Mouse (Mus musculus) retina, postnatal 1 day (tissue): ENCODE measurements around the gene Commd1.

ENCODE experiments used
- DNase-seq: peaks from one replicate; pipeline ENCODE4 v3.0.0-alpha.2; 2012

Commd1 gene

DNA sequence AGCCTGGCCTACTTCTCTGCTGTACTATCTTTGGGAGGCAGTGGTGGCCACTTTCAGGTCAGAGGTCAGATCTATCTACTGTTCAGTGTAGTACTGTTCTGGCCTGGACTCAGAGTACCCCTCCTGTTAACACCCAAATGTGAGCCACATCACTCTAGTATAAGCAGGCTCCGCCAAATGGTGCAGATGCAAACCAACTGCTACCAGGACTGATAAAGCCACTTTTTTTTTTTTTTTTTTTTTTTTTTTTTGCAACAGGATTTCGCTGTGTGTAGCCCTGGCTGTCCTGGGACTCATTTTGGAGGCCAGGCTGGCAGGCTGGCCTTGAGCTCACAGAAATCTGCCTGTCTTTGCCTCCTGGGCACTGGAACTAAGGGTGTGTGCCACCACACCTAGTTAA is 43.2 kb downstream of the Commd1 start:
- no peak for DNase-seq

DNA sequence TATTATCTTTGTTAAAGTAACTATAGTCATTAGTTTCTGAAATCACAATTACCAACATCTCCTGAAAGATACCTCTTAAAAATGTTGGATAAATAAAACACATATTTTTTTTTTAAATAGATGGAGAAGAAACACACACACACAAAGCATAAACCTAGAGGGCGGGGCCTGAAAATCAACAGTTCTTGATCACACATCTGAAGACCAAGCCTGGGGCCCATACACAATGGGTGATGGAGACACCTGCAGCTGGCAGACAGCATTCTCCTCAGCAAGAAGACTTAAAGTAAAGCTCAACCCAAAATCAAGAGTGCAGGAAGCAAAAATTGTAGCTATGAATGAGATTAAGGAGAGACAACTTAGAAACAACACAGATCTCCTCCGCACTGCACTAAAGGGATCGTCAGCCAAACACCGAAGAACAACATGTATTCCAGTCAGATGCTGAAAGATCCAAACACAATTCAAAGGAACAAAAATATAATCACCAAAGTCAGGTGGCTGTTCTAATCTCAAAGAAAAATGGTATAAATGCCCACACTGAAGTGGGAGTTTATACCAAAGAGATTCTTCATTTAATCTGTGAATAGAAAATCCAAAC is 44.4 kb downstream of the Commd1 start:
- DNase-seq, result no peak

DNA sequence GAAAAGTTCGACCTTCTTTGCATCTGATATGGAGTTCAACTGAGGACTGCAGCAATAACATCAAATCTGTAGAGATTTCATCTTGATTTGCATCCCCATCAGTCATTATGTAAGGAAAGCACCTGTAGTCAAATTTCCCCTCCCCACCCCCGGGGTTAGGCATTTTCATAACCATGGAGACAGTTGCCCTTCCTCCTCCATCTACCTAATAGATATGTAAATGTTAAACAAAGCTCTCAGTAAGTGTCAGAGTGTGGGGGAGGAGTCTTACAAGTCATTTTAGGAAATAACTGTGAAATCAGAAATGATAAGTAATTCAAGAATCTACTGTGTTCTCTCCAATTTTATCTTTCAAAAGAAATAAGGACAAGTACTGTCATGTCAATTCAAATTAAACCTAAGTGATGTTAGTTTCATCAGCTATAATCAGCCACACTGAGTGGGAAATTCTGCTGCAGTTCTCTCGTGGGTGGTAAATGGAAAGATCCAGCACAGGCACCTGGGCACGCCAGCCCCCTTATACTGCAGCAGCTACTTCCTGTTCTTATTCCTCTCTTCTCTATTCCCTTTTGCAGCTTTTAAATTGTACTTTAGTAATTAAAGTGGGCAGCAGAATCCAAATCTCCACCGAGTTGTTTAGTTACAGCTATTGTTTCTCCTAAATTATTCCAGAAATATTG is 45.6 kb downstream of the Commd1 start:
- no peak for DNase-seq

DNA sequence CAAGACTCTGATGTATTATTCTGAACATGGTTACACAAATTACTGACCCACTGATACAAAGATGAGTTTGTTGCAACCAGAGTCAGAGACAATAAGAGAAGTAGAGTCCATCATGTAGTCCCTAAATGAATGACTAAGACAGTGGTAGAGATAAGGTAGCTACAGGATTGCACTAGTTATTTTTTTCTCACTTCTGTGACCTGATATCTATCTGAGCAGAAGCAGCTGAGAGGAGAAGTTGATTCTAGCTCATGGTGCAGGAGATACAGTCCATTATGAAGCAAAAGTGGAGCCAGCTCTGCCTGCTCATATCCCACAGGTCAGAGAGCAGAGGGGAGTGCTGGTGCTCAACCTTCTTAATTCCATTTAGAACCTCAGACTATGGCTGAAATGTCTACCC is 50.0 kb downstream of the Commd1 start:
- DNase-seq, result no peak

DNA sequence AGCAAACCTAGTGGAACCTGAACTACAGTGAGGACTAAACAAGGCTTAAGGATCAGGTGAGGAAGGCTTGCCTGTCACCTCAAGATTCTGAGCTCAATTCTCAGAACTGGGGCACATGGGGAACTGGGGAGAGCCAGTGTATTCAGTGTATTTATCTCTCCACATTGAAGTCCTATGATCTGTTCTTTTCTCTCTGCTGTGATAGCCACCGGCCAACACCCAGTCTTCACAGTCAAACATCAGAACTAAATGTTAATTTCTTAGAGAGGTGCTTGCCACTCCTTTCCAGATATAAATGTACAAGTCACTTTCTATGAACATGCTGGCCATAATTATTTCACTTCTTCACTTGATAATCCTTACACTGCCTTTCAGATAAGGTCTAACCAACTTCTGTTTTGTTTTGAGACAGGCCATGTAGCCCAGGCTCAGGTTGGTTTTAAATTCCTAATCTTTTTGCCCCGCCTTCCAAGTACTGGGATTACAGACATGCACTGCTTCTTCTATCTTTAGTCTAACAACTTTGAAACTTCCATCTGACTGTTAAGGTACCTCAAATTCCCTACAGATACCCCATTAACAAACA is 50.8 kb downstream of the Commd1 start:
- DNase-seq, result no peak

DNA sequence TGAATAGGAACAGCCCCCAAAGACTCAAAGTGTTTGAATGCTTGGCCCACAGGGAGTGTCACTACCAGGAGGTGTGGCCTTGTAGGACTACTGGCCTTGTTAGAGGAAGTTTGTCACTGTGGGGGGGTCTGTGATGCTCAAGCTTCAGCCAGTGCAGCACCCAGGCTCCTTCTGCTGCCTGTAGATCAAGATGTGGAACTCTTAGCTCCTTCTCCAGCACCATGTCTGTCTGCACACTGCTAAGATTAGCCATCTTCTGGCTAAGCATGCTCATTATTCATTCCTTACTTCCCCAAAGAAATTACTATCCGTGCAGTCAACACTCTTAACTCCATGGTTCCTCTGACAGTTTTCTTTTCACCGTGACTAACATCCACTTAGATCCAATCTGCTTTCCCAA is 52.1 kb downstream of the Commd1 start:
- no peak for DNase-seq

DNA sequence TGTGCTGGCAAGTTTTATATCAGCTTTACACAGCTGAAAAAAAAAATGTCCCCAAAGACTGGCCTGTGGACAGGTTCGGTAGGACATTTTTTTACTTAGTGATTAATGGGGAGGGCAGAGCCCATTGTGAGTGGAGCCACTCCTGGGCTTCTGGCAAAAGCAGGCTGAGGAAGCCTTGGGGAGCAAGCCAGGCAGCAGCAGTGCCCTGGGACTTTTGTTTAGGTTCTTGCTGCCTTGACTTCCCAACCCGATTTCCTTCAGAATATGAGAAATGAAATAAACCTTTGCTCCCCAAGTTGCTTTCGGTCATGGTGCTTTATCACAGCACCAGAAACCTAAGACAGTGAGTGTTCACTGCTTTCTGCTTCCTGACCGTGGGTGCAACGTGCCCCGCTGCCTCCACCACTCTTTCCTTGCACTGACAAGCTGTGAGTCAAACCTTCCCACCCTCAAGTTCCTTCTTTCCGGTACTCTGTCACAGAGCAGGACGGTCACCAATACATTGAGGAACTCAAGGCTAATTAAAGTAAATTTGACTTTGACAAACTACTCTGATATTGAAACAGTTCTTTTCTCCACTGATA is 53.5 kb downstream of the Commd1 start:
- DNase-seq, result no peak

DNA sequence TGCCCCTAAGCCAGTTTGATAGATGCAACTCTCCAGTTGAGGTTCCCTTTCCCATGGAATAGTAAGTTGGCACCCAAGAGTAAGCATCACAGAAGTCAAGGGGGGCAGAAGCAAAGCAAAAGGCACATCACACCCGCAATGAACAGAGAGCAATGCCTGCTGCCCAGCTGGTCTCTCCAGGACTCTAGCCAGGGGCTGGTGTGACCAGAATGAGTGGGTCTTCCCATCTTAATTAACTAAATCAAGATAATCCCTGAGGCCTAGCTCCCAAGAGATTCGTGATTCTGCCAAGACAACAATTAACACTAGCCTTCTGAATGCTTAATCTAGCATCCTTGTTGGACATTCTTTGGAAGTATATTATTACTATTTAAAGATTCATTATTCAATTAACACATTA is 58.6 kb downstream of the Commd1 start:
- DNase-seq, result peak; percentile 34

DNA sequence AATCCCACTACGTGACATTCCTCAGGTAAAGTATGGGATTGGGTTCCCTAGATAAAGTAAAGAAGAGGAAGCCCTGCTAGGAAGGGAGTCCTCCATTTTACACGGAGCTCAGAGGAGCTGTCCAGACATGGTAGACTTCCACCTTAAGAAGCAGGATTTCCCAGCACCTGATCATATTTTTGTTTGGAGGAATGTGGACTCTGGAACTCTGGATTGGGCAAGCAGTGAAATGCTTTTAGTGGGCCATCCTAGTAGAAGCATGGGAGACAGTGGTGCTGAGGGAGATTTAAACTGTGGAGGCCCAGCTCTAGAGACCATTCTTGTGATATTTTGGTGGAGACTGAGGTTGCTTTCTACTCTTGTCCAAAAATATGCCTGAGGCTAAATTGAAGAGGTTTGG is 59.6 kb downstream of the Commd1 start:
- DNase-seq, result no peak

DNA sequence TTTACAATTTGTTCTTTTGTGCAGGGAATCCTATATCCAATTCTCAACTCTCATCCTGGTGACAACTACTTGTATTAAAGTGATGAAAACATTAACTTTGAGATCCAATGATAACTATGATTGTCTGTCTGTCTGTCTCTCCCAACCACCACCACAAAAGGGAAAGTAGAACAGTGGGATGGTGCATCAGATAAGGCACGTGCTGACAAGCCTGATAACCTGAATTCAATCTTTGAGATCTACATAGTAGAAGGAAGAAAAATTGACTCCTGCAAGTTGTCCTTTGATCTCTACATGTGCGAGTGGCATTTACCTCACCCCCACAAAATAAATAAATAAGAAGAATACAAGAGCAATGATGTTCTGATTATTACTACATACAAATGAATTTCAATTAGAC is 62.8 kb downstream of the Commd1 start:
- DNase-seq, result no peak

DNA sequence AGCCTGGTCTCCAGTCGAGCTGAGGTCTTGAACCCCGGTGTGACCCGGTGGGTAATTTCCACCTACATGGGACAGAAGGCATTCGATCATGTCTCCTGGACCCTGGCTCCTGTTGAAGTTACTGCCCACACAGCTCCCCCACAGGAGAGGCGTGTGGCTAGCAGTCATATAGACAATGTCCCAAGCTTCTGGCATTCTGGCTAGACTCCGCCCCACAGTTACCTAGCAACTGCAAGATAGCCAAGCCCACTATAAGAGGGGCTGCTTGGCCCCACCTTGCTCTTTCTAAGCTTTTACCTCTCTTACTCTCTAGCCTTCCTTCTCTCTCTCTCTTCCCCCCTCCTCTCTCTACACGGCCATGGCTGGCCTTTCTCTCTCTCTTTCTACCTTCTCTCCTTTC is 64.4 kb downstream of the Commd1 start:
- no peak for DNase-seq

DNA sequence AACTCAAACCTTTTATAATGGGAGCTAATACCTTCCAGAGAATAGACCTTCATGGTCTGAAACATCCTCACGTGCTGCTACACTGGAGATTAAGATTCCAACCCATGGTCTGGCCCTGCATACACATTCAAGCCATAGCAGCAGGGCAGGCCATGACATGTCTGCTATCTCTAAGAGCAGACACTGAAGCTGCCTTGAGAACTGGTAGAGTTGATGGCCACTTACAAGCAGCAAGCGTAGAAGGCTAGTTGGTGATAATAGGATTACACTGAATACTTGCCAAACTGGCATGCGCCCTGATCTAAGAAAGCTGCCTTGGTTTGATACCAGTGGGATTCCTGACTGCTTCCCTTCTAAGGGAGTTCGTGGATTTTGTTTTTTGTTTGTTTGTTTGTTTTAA is 68.4 kb downstream of the Commd1 start:
- no peak for DNase-seq

DNA sequence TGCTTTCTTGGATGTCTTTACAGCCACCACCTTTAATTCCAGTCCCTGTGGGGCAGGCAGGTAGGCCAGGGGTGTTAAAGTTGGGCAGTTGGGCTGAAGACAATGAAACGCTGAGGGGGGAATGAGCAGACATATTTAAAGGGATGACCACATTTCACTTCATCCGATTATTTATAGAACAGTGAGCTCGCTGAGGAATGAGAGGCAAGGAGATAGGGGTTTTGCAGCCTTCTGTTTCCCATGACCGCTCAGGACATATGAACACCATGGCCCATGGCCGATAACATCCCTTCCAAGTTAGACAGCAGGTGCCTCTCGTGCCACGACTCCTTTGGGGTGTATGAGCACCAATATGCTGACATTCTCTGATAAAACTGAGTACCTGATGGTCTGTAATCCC is 70.4 kb downstream of the Commd1 start:
- no peak for DNase-seq

DNA sequence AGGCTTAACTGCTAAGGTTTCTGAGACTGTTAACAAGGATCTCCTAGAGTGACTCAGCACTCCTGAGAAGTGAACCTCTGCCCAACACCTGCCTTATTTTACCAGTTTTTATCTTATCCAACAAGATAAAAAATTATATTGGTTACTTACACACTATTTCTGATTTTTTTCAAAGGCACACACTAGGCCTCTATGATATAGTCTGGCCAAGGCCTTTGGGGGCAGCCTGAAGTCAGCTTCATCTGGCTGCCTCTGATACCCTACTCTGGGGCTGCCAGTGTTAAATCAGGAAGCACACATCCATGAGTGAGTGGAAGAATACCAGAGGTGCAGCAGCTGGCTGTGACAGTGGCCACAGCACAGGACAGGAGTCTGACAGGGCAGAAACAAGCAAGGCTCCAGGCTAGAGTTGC is 75.7 kb downstream of the Commd1 start:
- DNase-seq, result no peak

DNA sequence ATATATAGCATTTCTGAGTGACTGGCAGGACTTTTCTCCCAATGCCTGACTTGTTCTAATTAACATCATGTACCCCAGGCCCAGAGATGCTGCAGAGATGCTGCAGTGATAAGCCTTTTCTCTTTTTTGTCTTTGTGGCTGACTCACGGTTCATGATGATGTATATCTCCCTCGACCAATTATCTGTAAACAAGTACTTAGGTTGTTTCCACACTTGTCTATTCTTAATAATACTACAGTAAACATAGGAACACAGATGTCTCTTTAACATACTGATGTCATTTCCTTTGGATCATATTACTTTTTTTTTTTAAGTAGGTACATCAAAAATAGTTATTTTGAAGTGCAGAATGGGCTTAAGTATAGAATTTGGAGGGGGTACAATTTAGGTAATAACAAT is 79.3 kb downstream of the Commd1 start:
- DNase-seq, result no peak

DNA sequence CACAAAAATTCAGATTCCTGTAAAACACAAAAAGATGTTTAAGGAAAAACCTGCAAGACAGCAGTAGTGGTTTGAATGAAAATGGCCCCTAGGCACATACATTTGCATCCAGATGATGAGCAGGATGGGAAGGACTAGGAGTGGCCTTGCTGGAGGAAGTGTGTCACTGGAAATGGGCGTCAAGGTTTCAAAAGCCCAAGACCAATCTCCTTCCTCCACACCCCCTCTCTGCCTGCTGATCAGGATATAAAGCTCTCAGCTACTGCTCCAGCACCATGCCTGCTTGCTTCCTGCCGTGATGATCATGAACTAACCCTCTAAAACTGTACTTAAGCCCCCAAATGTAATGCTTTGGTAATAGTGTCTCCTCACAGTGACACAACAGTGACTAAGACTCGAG is 82.1 kb downstream of the Commd1 start:
- DNase-seq, result no peak

DNA sequence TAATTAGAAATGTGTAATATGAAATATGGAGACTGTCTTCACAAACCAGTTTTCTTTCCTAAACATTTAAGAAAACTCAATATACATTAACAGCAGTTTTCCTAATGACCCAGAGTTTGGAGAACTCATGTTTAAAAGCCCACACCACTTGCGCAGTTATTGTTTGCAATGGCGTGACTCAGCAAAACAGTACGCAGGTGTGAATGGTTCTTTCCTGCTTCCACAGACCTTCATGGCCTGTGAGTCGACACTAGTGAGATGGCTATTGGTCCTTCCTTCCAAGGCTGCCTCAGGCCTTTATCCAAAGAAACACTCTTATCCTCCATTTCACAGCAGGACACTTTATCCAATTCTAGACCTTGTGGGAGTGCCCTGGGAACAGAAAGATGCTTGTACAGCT is 84.5 kb downstream of the Commd1 start:
- no peak for DNase-seq

DNA sequence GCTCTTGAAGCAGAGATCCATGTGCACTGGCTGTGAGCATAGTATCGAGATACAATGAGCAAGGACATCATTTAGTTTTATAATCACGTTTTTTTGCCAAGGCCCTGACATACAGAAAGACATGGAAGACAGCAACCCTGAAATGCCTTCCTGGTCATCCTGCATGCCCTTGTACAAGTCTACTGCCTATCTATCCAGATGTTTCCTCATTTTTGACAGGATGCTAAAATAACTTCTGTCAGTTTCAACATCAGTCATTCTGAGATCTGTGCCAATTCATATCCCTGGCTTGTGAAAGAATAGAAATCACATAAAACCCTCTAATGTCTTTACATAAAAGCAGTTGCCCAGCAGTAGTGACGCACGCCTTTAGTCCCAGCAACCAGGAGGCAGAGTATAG is 85.1 kb downstream of the Commd1 start:
- DNase-seq, result no peak

DNA sequence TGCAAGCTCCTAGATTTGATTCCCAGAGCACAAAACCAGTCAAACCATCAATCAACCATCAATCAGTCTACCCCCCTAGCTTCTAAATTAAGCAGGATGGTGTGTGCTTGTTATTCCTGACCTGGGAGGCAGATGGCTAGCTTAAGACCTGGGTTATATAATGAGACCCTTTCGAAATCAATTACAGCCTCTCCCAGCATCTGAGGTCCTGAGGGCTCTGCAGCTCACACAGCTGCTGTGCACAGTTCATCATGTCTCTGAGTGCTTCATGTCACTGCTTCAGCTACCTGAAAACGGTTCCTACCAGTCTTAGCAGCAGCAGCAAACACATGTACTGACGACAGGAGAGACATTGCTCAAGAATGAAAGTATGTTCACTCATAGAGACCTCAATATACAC is 89.1 kb downstream of the Commd1 start:
- no peak for DNase-seq

DNA sequence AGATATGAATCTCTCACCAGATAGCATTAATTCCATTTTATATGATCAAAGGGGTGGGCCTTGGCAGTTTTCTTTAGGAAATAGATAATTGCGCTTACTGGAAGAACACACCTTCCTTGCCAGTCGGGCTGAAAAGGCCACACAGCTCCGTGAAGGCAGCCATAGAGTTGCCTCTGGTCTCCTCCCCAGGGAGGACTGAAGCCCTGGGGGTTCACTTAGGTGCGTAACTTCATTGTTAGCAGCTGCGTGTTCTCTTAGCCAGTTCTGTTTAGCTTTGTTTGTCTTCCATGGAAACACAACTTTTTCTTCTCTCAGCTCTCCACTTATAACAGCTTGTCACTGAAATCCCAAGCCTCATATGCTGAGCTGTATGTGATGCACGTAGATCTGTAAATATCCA is 89.7 kb downstream of the Commd1 start:
- no peak for DNase-seq

DNA sequence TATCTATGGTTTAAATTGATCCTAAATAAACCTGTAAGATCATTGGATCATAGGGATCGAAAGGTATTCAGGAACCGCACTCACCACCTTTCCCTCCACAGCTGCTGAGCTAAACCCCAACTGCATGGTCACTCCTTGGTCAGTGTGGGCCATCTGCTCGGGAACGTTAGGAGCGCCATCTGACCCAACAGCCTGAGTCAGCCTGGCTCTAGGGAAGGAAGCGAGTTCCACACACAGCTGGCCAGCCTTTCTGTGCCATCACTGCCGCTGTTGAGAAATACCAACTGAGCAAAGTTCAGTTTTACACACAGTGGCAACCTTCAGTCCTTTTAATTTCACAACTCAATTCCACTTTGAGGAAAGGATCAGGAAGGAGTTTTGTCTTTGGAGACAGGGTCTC is 90.3 kb downstream of the Commd1 start:
- DNase-seq, result no peak

DNA sequence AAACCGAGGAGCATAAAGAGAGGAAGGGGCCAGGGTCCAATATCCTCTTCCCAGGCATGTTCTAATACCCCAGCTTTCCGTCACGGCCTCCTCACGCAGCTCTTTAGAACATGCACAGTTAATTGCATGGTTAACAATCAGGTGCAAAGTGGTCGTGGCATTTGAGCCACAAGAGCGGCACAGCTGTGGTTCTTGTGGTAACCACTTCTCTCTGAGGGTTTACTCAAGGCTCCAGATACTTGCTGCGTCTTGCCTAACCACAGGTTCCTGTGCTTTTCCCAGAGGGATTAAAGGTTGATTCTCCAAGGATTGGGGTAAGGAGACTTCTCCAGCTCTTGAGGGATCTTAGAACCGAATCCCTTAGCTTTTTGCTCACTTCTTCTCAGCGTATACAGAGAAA is 90.9 kb downstream of the Commd1 start:
- no peak for DNase-seq

DNA sequence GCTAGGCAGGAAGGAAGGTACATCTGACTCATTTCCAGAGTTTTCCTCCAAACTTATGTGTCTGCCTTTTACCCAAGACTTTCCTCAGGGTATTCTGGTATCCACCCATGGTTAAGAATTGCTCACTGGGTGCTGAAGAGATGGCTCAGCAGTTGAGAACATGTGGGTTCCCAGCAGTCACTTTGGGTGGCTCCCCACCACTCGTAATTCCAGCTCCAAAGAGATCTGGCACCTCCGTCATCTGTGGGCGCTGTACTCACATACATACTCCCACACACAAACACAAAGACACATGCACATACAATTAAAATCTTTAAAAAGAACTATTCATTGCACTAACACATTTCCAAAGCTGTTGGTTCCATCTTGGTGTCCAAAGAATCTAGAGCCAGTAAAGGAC is 93.0 kb downstream of the Commd1 start:
- DNase-seq, result no peak

DNA sequence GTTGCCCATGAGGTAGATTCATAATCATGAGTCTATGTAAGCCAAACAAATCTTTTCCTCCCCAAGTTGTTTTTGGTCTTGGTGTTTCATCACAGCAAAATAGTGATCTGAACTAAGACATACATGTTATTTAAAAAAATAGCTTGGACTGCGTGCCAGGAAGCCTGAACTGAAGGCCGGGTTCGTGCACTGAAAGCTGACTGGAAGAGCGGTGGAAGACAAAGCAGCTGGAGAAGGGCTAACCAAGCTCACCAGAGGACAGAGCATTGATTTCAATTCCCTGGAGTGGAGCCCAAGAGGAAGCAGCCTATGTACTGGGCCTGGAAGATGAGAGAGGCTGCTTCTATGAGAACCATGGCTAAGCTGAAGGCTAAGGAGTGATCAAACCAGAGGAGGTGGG is 95.2 kb downstream of the Commd1 start:
- DNase-seq, result no peak

DNA sequence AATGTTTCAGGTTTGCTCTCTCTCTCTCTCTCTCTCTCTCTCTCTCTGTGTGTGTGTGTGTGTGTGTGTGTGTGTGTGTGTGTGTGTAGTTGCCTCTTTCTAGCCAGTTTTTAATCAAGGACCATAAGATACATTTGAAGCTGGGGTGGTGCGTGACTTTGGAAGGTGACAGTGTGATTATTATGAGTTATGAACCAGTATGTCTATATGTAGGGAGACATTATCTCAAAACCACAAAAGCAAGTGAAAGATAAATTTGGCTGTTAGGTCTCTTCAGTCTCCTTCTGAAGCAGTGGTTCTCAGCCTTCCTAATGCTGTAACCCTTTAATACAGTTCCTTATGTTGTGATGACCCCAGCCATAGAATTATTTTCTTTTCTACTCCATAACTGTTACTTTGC is 96.8 kb downstream of the Commd1 start:
- no peak for DNase-seq
